Mouse (Mus musculus) small intestine, adult 2 months (tissue): ENCODE measurements around the gene Nfib.

Source experiments
- CTCF ChIP-seq: fragments of 200-500 bp; IDR thresholded peaks from 2 replicates; pipeline ENCODE4 v1.5.1; 2012; ENCODE audit warnings: low read depth, mild to moderate bottlenecking, control low read depth, inconsistent platforms, low read length, moderate library complexity, mixed read lengths; ENCODE audit not compliant: insufficient replicate concordance, insufficient read length; ENCODE audit errors: extremely low read depth
- POLR2A ChIP-seq: fragments of 200-500 bp; IDR thresholded peaks from 2 replicates; pipeline ENCODE4 v1.6.1; 2012; ENCODE audit warnings: low read depth, mild to moderate bottlenecking, control low read depth, inconsistent platforms, low read length, moderate library complexity

- no peak for TF ChIP-seq CTCF
- TF ChIP-seq POLR2A: no peak
These were observed 336.4 kb downstream of the Nfib start for GRCm38 (mm10) chr4:82369011-82369776.
